Mouse (Mus musculus): ENCODE results near the gene Cbx2. TPM values are rescaled to one million over a fixed set of nuclear protein-coding genes. Genes with fewer than 3 reads are reported as not detected.

Gene Cbx2
- polyA plus RNA-seq, 1 experiment from 2014 or later = 22.1 TPM

DNA sequence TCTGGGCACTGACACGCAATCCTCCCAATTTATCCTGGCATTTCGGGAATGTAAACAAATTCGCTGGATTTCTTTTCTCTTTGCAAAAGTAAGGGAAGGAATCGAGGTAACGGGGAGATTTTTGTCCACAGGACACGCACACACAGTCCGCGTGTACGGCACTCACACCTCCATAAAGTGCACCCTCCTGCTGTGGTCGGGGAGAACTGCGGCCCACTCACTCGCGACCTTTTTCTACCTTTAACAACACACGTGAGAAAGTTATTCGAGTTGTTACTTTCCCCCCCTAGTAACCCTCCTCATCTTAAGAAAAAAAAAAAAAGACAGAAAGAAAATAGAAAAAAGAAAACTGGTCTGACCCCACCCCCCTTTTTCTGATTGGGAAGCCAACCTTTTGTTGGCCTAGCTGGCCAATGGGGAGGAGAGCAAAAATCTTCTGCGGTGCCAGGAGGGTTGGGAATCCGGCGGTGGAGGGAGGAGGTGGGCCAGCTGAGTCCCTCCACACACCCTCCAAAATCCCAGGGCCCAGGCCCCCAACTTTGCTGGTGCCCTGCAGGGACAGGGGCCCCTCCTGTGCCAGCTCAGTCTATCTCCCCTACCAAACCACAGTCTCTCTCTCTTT is 15.1 kb downstream of the Cbx2 start:
- no peak overlapping the region for H3K27ac ChIP-seq (ENCODE audit: low read depth, low read length)
- H3K9me3 ChIP-seq (ENCODE audit: control insufficient read depth, low read length) = no peaks in the 10 kb centered on the region
- 10% methylated on average over 18 of the region's 18 CpGs for WGBS
- ATAC-seq (replicated peaks; ENCODE audit: low FRiP score) = no peak
- peaks cover 38% of the 10 kb centered on the region for H3K4me1 ChIP-seq (replicated peaks; ENCODE audit: control insufficient read depth, insufficient read depth, low read length)
- H3K4me2 ChIP-seq = peak overlapping the region; percentile 71
- no peak for DNase-seq (ENCODE audit: low spot score)
- H3K9ac ChIP-seq (ENCODE audit: low read depth, low read length) = no peak overlapping the region
- H3K4me3 ChIP-seq (ENCODE audit: low read depth, low read length) = peak overlapping the region; percentile 49
- H3K27me3 ChIP-seq (replicated peaks; ENCODE audit: control insufficient read depth, insufficient read depth, low read length) = peaks cover 85% of the 10 kb centered on the region
- H3K36me3 ChIP-seq (ENCODE audit: control insufficient read depth, insufficient read depth, low read length) = no peaks in the 10 kb centered on the region

DNA sequence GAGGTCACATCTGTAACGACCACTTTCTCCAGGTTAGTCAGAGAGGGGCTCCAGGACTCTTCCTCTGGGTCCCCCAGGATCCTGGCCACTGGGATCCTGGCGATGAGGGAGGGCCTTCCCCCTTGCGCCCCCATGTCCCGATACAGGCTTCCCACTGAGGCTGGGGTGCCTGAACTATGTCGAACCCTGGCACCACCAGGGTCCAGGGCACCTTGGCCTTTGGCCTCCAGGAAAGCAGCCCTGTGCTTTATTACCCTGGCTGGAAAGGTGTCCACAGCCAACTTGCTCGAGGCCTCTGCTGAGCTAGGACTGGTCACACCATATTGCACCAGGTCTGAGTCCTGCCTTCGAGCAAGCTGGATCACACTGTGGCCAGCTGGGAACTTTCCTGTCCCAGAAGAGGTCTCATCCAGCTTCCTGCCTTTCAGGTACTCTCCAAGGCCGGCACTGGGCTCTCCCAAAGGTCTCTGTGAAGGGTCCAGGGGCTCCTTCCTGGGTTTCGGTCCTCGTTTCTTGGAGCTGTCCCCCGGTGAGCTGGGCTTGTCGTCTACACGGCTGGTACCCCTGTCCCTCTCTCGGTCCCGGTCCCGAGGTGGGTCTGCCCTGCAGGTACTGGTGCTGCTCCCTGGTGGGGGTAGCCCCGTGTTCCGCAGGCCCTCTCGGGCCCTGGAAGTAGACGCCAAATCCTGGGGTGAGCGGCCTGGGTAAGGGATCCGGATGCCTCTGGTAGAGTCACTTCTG is 16.2 kb downstream of the Cbx2 start:
- DNase-seq (ENCODE audit: low spot score) (no peak), ATAC-seq (replicated peaks; ENCODE audit: low FRiP score) (no peak)
- H3K9ac ChIP-seq (ENCODE audit: low read depth, low read length) = no peak overlapping the region
- WGBS = 60% methylated on average over 22 of the region's 22 CpGs
- H3K4me1 ChIP-seq (replicated peaks; ENCODE audit: control insufficient read depth, insufficient read depth, low read length) = peaks cover 38% of the 10 kb centered on the region
- no peak overlapping the region; the same call in 1 of the 2 replicates for H3K4me2 ChIP-seq
- no peak overlapping the region for H3K4me3 ChIP-seq (ENCODE audit: low read depth, low read length)
- H3K9me3 ChIP-seq (ENCODE audit: control insufficient read depth, low read length) = no peaks in the 10 kb centered on the region
- no peaks in the 10 kb centered on the region for H3K36me3 ChIP-seq (ENCODE audit: control insufficient read depth, insufficient read depth, low read length)
- no peak overlapping the region for H3K27ac ChIP-seq (ENCODE audit: low read depth, low read length)
- H3K27me3 ChIP-seq (replicated peaks; ENCODE audit: control insufficient read depth, insufficient read depth, low read length) = peaks cover 86% of the 10 kb centered on the region

DNA sequence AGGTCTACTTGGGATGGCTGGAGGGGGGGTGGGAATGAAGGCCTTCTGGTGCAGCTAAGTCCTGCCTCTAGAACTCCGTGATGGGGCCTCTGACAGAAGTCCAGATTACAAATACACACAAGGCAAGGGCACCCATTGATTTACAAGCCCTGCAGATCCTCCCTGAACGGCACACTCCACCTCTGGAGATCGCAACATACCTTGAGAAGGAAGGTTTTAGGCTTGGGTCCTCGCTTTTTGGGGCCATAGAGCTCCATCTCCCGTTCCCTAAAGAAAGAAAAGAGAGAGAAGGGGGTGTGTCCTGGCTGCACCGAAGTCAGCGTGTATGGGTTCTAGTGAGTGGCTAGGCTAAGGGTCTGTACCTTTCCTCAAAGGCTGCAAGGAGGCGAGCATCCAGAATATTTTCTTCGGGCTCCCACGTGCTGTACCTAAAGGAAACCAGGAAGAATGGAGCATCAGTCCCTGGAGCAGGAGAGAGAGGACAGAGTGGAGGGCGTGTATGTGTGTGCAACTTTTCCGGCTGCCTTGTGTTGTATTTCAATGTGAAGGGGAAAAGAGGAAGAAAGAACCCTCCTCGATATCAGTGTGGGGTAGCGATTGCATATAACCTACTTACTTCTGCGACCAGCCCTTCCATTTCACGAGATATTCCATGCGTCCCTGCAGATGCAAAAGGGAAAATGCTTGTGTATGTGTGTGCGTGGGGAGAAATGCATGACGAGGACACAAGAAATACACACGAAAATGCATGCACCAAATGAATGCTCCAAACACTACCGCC is 17.2 kb downstream of the Cbx2 start:
- Histone ChIP-seq H3K9me3 (ENCODE audit: control insufficient read depth, low read length) (no peaks in the 10 kb centered on the region), H3K4me2 (peak overlapping the region; percentile 92), H3K27ac (ENCODE audit: low read depth, low read length) (no peak overlapping the region), H3K4me1 (replicated peaks; ENCODE audit: control insufficient read depth, insufficient read depth, low read length) (peaks cover 47% of the 10 kb centered on the region), H3K27me3 (replicated peaks; ENCODE audit: control insufficient read depth, insufficient read depth, low read length) (peaks cover 86% of the 10 kb centered on the region), H3K4me3 (ENCODE audit: low read depth, low read length) (peak overlapping the region; percentile 75), H3K9ac (ENCODE audit: low read depth, low read length) (peak overlapping the region; percentile 81), H3K36me3 (ENCODE audit: control insufficient read depth, insufficient read depth, low read length) (no peaks in the 10 kb centered on the region)
- no peak for DNase-seq (ENCODE audit: low spot score)
- WGBS = 9% methylated on average over 21 of the region's 21 CpGs
- ATAC-seq (replicated peaks; ENCODE audit: low FRiP score) = no peak

DNA sequence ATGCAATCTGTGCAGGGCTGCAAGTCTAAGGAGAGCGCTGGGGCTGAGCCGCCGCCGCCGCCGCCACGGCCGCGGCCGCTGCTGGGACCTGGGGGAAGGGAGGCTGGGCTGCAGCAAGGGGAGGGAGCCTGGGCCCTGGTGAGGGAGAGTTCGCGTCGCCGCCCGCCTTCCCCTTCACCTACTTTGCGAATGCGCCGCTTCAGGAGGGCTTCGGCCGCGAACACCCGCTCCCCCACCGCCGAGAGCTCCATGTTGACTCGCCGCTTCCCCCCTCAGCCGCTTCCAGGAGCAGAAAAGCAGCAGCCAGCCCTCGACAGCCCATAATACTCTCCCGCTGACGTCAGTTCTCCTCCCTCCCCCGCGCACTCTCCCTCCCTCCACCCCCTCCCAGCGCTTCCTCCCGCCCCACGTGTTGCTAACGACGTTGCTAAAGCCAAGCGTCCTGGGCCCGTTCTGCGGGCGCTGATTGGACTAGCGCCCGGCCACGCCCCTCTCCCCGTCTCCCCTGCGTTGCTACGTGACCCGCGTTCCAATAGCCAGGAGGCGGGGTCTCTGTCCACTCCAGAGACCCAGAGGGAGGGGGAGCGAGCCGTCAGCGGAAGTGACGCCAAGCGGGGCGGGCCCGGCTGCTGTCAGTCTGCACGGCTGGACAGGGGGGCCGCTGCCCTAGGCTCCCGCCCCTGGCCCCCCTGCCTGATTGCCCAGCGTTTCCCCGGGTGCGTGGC is 18.0 kb downstream of the Cbx2 start, which contains the start of gene Cbx8:
TSS of gene Cbx8 (minus strand) at position 370 of the 725 bp plus-strand sequence.
- DNase-seq (ENCODE audit: low spot score) (peak; percentile 98), ATAC-seq (replicated peaks; ENCODE audit: low FRiP score) (peak; percentile 94)
- Histone ChIP-seq H3K9me3 (ENCODE audit: control insufficient read depth, low read length) (no peaks in the 10 kb centered on the region), H3K4me3 (ENCODE audit: low read depth, low read length) (peak within 1 kb of the TSS; percentile 75), H3K27me3 (replicated peaks; ENCODE audit: control insufficient read depth, insufficient read depth, low read length) (peaks cover 86% of the 10 kb centered on the region), H3K9ac (ENCODE audit: low read depth, low read length) (peak within 1 kb of the TSS; percentile 81), H3K27ac (ENCODE audit: low read depth, low read length) (peak within 1 kb of the TSS; percentile 49; the same call in 1 of the 2 replicates), H3K4me2 (peak within 1 kb of the TSS; percentile 92), H3K36me3 (ENCODE audit: control insufficient read depth, insufficient read depth, low read length) (no peaks in the 10 kb centered on the region), H3K4me1 (replicated peaks; ENCODE audit: control insufficient read depth, insufficient read depth, low read length) (peaks cover 50% of the 10 kb centered on the region)
- WGBS = under 1% methylated on average over 60 of the region's 63 CpGs

DNA sequence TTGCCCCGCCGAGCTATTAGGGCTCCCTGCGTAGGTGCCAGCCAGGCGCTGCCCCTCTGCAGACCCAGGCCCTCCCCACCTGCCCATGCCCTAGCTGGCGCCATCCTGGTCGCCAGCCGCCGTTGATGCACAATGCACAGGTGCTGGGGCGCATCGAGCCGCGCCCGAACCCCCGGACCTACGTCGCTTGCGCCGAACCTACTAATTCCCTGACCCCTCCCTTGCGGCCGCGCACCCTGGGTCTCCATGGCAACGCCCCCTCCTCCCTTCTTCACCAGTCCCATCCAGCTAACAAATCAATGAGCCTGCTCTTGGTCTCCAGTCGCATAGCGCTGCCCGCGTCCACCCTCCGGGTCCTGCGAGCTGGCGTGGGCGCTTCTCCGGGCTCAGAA is 18.6 kb downstream of the Cbx2 start:
- no peaks in the 10 kb centered on the region for H3K9me3 ChIP-seq (ENCODE audit: control insufficient read depth, low read length)
- H3K4me1 ChIP-seq (replicated peaks; ENCODE audit: control insufficient read depth, insufficient read depth, low read length) = peaks cover 50% of the 10 kb centered on the region
- peak overlapping the region; percentile 44 for H3K9ac ChIP-seq (ENCODE audit: low read depth, low read length)
- no peak for DNase-seq (ENCODE audit: low spot score)
- H3K27me3 ChIP-seq (replicated peaks; ENCODE audit: control insufficient read depth, insufficient read depth, low read length) = peaks cover 86% of the 10 kb centered on the region
- under 1% methylated on average over 30 of the region's 31 CpGs for WGBS
- ATAC-seq (replicated peaks; ENCODE audit: low FRiP score) = peak; percentile 53
- no peaks in the 10 kb centered on the region for H3K36me3 ChIP-seq (ENCODE audit: control insufficient read depth, insufficient read depth, low read length)
- peak overlapping the region; percentile 75 for H3K4me3 ChIP-seq (ENCODE audit: low read depth, low read length)
- H3K27ac ChIP-seq (ENCODE audit: low read depth, low read length) = no peak overlapping the region
- H3K4me2 ChIP-seq = peak overlapping the region; percentile 92

DNA sequence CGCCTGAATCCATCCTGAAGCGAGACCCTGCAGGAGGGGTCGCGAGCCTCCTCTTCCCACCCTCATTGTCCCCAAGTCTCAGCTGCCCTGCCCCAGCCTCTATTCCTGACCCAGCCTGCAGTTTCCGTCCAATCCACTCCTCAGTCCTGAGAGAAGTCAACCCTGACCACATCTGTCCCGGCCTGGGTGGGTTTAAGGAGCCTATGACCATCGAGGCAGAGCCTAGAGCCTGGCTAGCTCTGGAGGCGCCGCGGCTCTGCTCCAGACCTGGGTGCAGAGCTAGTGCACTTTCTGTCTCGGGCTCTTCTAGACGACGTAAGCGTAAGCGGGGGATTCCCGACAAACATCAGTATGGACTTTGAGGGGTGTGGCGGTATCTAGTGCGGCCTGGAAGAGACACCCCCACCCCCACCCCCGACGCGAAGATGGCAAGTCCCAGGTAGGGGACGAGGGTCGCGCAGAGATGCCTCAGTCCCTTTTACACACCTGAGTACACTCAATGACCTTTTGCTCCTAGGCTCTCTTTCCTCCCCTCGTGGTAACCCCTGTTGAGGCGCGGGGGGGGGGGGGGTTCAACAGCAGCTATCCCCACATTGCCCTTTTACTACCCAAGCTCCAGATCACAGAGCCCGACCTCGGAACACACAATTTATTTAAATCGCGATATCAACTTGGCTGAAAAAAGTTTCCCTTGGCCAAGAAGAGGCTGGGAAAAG is 19.1 kb downstream of the Cbx2 start:
- ATAC-seq (replicated peaks; ENCODE audit: low FRiP score) (no peak), DNase-seq (ENCODE audit: low spot score) (peak; percentile 44)
- Histone ChIP-seq H3K9ac (ENCODE audit: low read depth, low read length) (no peak overlapping the region), H3K4me2 (peak overlapping the region; percentile 92), H3K36me3 (ENCODE audit: control insufficient read depth, insufficient read depth, low read length) (no peaks in the 10 kb centered on the region), H3K27ac (ENCODE audit: low read depth, low read length) (no peak overlapping the region), H3K9me3 (ENCODE audit: control insufficient read depth, low read length) (no peaks in the 10 kb centered on the region), H3K4me3 (ENCODE audit: low read depth, low read length) (peak overlapping the region; percentile 75), H3K4me1 (replicated peaks; ENCODE audit: control insufficient read depth, insufficient read depth, low read length) (peaks cover 53% of the 10 kb centered on the region), H3K27me3 (replicated peaks; ENCODE audit: control insufficient read depth, insufficient read depth, low read length) (peaks cover 86% of the 10 kb centered on the region)
- WGBS = 3% methylated on average over 31 of the region's 31 CpGs

DNA sequence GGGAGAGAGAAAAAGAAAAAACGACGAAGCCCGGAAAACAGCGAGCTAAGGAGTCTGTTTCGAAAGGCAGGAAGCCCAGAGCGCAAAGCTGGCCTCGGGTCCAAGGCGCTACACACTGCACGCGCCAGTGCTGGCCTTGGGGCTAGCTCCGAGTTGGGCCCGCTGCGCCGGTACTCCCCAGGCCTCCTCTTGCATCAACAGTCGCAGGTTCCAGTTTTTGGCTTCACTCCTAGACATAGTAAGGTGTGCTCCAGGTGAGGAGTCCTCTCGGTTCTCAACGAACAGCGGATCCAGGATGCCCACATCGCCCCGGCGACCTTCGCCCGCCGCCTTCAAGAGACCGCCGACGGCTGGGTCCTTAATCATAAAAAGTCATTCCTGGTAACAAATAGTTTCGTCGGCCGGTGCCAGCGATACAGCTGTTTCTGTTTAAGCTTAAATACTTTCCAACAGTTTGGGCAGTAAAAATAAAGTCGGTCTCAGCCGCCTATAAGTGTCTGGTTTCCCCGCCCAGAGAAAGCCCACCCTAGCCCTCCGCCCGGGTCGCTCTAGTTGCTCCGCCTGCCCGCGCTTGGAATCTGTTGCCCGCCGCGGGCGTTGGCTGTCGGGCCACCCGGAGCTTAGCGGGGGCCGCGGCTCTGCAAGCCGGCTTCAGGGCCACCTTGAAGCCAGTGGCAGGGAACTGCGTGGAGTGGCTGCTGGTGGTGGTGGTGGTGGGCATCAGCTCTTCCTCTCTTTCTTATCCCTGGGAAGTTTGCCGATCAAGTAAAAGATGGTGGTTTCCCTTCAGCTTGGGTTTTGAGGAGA is 19.9 kb downstream of the Cbx2 start:
- DNase-seq (ENCODE audit: low spot score) = peak; percentile 41
- Histone ChIP-seq H3K27me3 (replicated peaks; ENCODE audit: control insufficient read depth, insufficient read depth, low read length) (peaks cover 86% of the 10 kb centered on the region), H3K4me1 (replicated peaks; ENCODE audit: control insufficient read depth, insufficient read depth, low read length) (peaks cover 50% of the 10 kb centered on the region), H3K9ac (ENCODE audit: low read depth, low read length) (no peak overlapping the region), H3K9me3 (ENCODE audit: control insufficient read depth, low read length) (no peaks in the 10 kb centered on the region), H3K27ac (ENCODE audit: low read depth, low read length) (no peak overlapping the region), H3K4me2 (peak overlapping the region; percentile 92), H3K36me3 (ENCODE audit: control insufficient read depth, insufficient read depth, low read length) (no peaks in the 10 kb centered on the region), H3K4me3 (ENCODE audit: low read depth, low read length) (0 out of 2 replicates have a peak overlapping the region, but pooled peaks have one; percentile 15)
- ATAC-seq (replicated peaks; ENCODE audit: low FRiP score) = no peak
- 1% methylated on average over 52 of the region's 52 CpGs for WGBS

Data from liver, embryonic 11.5 days (tissue).